Mouse (Mus musculus): ENCODE measurements around the gene Adar. TPM values are rescaled to one million over a fixed set of nuclear protein-coding genes. Genes with fewer than 3 reads are reported as not detected.

Adar gene
- 93.1 TPM for polyA plus RNA-seq (2015; fragmentation: Illumina TruSeq; extraction: RNeasy Lipid Tissue Mini Kit (QIAGEN cat#74804); ENCODE audit: low read depth, low replicate concordance)

GRCm38 (mm10) chr3:89714359-89715206, at the start of gene Adar:
Gene Adar (plus strand): TSS chr3:89715022.

GRCm38 (mm10) chr3:89764119-89764724, 49.4 kb downstream of the Adar start, which contains the start of gene Chrnb2:
Gene Chrnb2 (minus strand): TSS chr3:89764632.

GRCm38 (mm10) chr3:89772968-89773709, 58.3 kb downstream of the Adar start, which contains the start of gene Ube2q1:
Gene Ube2q1 (plus strand): TSS chr3:89773616.

Other genes starting within 250 kb of the Adar start
- gene Kcnn3, start 194.9 kb upstream of the Adar start, polyA plus RNA-seq (2015; fragmentation: Illumina TruSeq; extraction: RNeasy Lipid Tissue Mini Kit (QIAGEN cat#74804); ENCODE audit: low read depth, low replicate concordance): 12.7 TPM
- 23.4 TPM for gene Chrnb2, start 49.6 kb downstream of the Adar start, polyA plus RNA-seq (2015; fragmentation: Illumina TruSeq; extraction: RNeasy Lipid Tissue Mini Kit (QIAGEN cat#74804); ENCODE audit: low read depth, low replicate concordance)
- gene Ube2q1, start 58.6 kb downstream of the Adar start, polyA plus RNA-seq (2015; fragmentation: Illumina TruSeq; extraction: RNeasy Lipid Tissue Mini Kit (QIAGEN cat#74804); ENCODE audit: low read depth, low replicate concordance): 96.2 TPM
- 2.6 TPM for gene She, start 116.3 kb downstream of the Adar start, polyA plus RNA-seq (2015; fragmentation: Illumina TruSeq; extraction: RNeasy Lipid Tissue Mini Kit (QIAGEN cat#74804); ENCODE audit: low read depth, low replicate concordance)
- gene Il6ra, start 198.2 kb downstream of the Adar start, polyA plus RNA-seq (2015; fragmentation: Illumina TruSeq; extraction: RNeasy Lipid Tissue Mini Kit (QIAGEN cat#74804); ENCODE audit: low read depth, low replicate concordance): 2.0 TPM
- 49.7 TPM for gene Atp8b2, start 248.5 kb downstream of the Adar start, polyA plus RNA-seq (2015; fragmentation: Illumina TruSeq; extraction: RNeasy Lipid Tissue Mini Kit (QIAGEN cat#74804); ENCODE audit: low read depth, low replicate concordance)

Measured in brain, adult 10 weeks (tissue).